Mouse (Mus musculus): Measurements from ENCODE around the gene Zfp414. TPM values are rescaled to one million over a fixed set of nuclear protein-coding genes. Genes with fewer than 3 reads are reported as not detected.
A peak's percentile ranks its signal among the peaks of the same experiment; 100 is the strongest.

Zfp414 gene
- total RNA-seq, 4 experiments from 2014 or later: 4.7 to 8.6 (median 6.3) TPM

- no peak for DNase-seq (ENCODE audit: low spot score in 2 of 2)
These were observed 21.0 kb downstream of the Zfp414 start for GRCm38 (mm10) chr17:33649781-33650475.

GRCm38 (mm10) chr17:33666813-33667212 lies 37.9 kb downstream of the Zfp414 start:
- no peak for DNase-seq (ENCODE audit: low spot score in 2 of 2)

- no peak for DNase-seq (ENCODE audit: low spot score in 2 of 2)
These were observed 40.8 kb downstream of the Zfp414 start for GRCm38 (mm10) chr17:33669681-33670080.

- DNase-seq (ENCODE audit: low spot score in 2 of 2): no peak
These were observed 44.9 kb downstream of the Zfp414 start for GRCm38 (mm10) chr17:33673837-33674236.

- DNase-seq (ENCODE audit: low spot score in 2 of 2): peak in 1 of 2 experiments; percentile 10
These were observed 46.6 kb downstream of the Zfp414 start for GRCm38 (mm10) chr17:33675452-33675851.

GRCm38 (mm10) chr17:33676086-33676485 lies 47.2 kb downstream of the Zfp414 start:
- no peak for DNase-seq (ENCODE audit: low spot score in 2 of 2)

- no peak for DNase-seq (ENCODE audit: low spot score in 2 of 2)
These were observed 49.9 kb downstream of the Zfp414 start for GRCm38 (mm10) chr17:33678771-33679170.

Other genes starting within 250 kb of the Zfp414 start
- gene Zfp101, start 234.4 kb upstream of the Zfp414 start, total RNA-seq (2022): 1 to 10 TPM; 3.1 to 3.6 (median 3.4) TPM
- not detected for gene Actl9, start 196.2 kb upstream of the Zfp414 start, total RNA-seq (2022)
- 1 to 10 TPM; 2.6 to 5.4 (median 3.2) TPM for gene Adamts10, start 104.9 kb upstream of the Zfp414 start, total RNA-seq (2022)
- 1 to 10 TPM in 1 of 4 experiments, under 1 TPM in 3; 0.07 to 2.0 (median 0.34) TPM for gene Myo1f, start 73.4 kb upstream of the Zfp414 start, total RNA-seq (2022)
- gene Pram1, start 9.0 kb downstream of the Zfp414 start, total RNA-seq (2022): under 1 TPM in 2 of 4 experiments, not detected in 2; 0.15 to 0.24 TPM
- gene Hnrnpm, start 57.8 kb downstream of the Zfp414 start, total RNA-seq (2022): 10 to 100 TPM; 37.6 to 69.2 (median 57.2) TPM
- 100 to 1,000 TPM in 1 of 4 experiments, 10 to 100 TPM in 3; 90.1 to 113 (median 96.7) TPM for gene March2, start 89.6 kb downstream of the Zfp414 start, total RNA-seq (2022)
- gene Rab11b, start 131.4 kb downstream of the Zfp414 start, total RNA-seq (2022): 100 to 1,000 TPM; 131 to 136 (median 133) TPM
- 1 to 10 TPM in 3 of 4 experiments, under 1 TPM in 1; 0.41 to 5.5 (median 3.0) TPM for gene Angptl4, start 152.7 kb downstream of the Zfp414 start, total RNA-seq (2022)
- gene Kank3, start 181.4 kb downstream of the Zfp414 start, total RNA-seq (2022): 10 to 100 TPM; 12.4 to 17.4 (median 14.8) TPM
- 100 to 1,000 TPM; 634 to 807 (median 649) TPM for gene Rps28, start 195.5 kb downstream of the Zfp414 start, total RNA-seq (2022)
- gene Ndufa7, start 195.5 kb downstream of the Zfp414 start, total RNA-seq (2022): 100 to 1,000 TPM; 371 to 396 (median 385) TPM
- gene Cd320, start 214.0 kb downstream of the Zfp414 start, total RNA-seq (2022): 10 to 100 TPM; 16.3 to 18.0 (median 17.0) TPM
- not detected for gene Gm7029, start 244.7 kb downstream of the Zfp414 start, total RNA-seq (2022)